Mouse (Mus musculus) heart, postnatal 25 days (tissue): Measurements from ENCODE around the gene 9030624G23Rik. TPM values are rescaled to one million over a fixed set of nuclear protein-coding genes. Genes with fewer than 3 reads are reported as not detected.
"Not testable (repeated sequence)": the region's sequence is repeated elsewhere in the genome, so short reads cannot be mapped to it uniquely, and the experiment has no call there.

Source experiments
- DNase-seq: peaks from one replicate; pipeline ENCODE4 v3.0.0; 2022; ENCODE audit warnings: low spot score
- intact Hi-C: fragments of 180-260 bp; cut with DNase I; formaldehyde crosslinking; loops from one replicate; pipeline ENCODE4 v1.15.1; 2025
- total RNA-seq, 2 experiments: library from RNA; stranded (reverse); gene quantifications; 2 replicates each; pipeline ENCODE4 v1.2.3; 2021

The 9030624G23Rik gene
- under 1 TPM; 0.64 to 0.73 TPM for total RNA-seq

- DNase-seq = peak; percentile 51
- intact Hi-C loops = not testable (repeated sequence)
Measured at GRCm38 (mm10) chr12:24097108-24097520, at the start of gene 9030624G23Rik. 9030624G23Rik (minus strand) TSS chr12:24097246.

DNA sequence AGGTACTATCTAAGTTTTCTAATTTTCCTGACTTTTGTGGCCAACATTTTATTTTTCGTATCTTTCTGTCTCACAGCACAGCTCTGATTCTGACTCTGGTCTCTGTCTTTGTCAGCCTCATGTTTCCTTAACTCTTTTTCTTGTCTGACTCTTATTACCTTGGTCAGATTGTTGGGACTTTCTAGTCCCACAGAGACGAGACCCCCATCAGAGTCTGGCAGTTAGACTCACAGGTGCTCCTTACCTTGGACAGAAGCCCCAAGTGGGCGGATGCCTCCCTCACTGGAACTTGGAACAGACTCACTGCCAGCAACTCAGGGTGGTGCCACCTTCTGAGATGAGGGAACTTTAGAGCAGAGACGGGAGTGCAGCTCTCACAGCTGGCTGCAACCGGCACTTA, 13.9 kb downstream of the 9030624G23Rik start:
- DNase-seq, intact Hi-C loops: not testable (repeated sequence)
